Mouse (Mus musculus) CH12.LX (cell line): ENCODE measurements around the gene Kif13a.

Experiments
- CTCF ChIP-seq, 2 experiments: IDR thresholded peaks in 1 of 2; conservative IDR thresholded peaks in 1 of 2; 2 replicates each; pipeline ENCODE4 v1.5.1; 2011 to 2012; ENCODE audit warnings: low read depth in 2 of 2, low read length in 2 of 2, improper control_type of control experiment in 1 of 2, inconsistent platforms in 1 of 2, mild to moderate bottlenecking in 1 of 2, moderate library complexity in 1 of 2
- E2F4 ChIP-seq: IDR thresholded peaks from 2 replicates; pipeline ENCODE4 v1.6.1; 2011; ENCODE audit warnings: low read depth, low read length, improper control_type of control experiment; ENCODE audit not compliant: insufficient replicate concordance
- EP300 ChIP-seq: IDR thresholded peaks from 2 replicates; pipeline ENCODE4 v1.6.1; 2011; ENCODE audit warnings: low read length, improper control_type of control experiment
- GABPA ChIP-seq: IDR thresholded peaks from 2 replicates; pipeline ENCODE4 v1.6.1; 2012; ENCODE audit warnings: low read depth, low read length, improper control_type of control experiment, inconsistent platforms; ENCODE audit not compliant: insufficient replicate concordance
- KAT2A ChIP-seq: IDR thresholded peaks from 2 replicates; pipeline ENCODE4 v1.6.1; 2012; ENCODE audit warnings: low read length, improper control_type of control experiment, inconsistent platforms; ENCODE audit not compliant: insufficient replicate concordance
- POLR2A ChIP-seq: IDR thresholded peaks from 2 replicates; pipeline ENCODE4 v1.6.1; 2011; ENCODE audit warnings: low read depth, mild to moderate bottlenecking, improper control_type of control experiment, low read length
- ZC3H11A ChIP-seq: IDR thresholded peaks from 2 replicates; pipeline ENCODE4 v1.6.1; 2012; ENCODE audit warnings: low read depth, mild to moderate bottlenecking, inconsistent platforms, low read length, improper control_type of control experiment
- ZKSCAN1 ChIP-seq: IDR thresholded peaks from 2 replicates; pipeline ENCODE4 v1.6.1; 2012; ENCODE audit warnings: low read depth, inconsistent platforms, low read length, improper control_type of control experiment, borderline replicate concordance

GRCm38 (mm10) chr13:46975930-46976329 is 46.3 kb upstream of the Kif13a start:
- TF ChIP-seq POLR2A (no peak), KAT2A (no peak), CTCF (conservative IDR thresholded peaks at IDR 0.05 in 1 of 2, IDR thresholded peaks at IDR 0.05 in 1 of 2; ENCODE audit: low read depth in 2 of 2, low read length in 2 of 2) (no peak), EP300 (no peak), GABPA (no peak), E2F4 (no peak), ZC3H11A (no peak), ZKSCAN1 (no peak)
